Mouse (Mus musculus) forebrain, embryonic 14.5 days (tissue): ENCODE measurements around the gene Ndel1. TPM values are rescaled to one million over a fixed set of nuclear protein-coding genes. Genes with fewer than 3 reads are reported as not detected.

Experiments
- ATAC-seq: fragments of 200-750 bp; cut with Nextera tagmentation; 2 replicates; pipeline ENCODE4 v1.8.0; 2017; ENCODE audit warnings: mild to moderate bottlenecking, moderate library complexity
- DNase-seq: peaks from one replicate; pipeline ENCODE4 v3.0.0-alpha.2; 2015; ENCODE audit warnings: low spot score
- H3K27ac ChIP-seq: fragments of 300-500 bp; sonication (generic); 2 replicates; pipeline ENCODE4 v1.5.1; 2014; ENCODE audit warnings: low read depth, mild to moderate bottlenecking, control low read depth, low read length, moderate library complexity
- H3K27me3 ChIP-seq: fragments of 300-500 bp; sonication (generic); replicated peaks from 2 replicates; pipeline ENCODE4 v1.6.1; 2014; ENCODE audit warnings: low read length, control low read depth, mixed read lengths; ENCODE audit not compliant: control insufficient read depth, insufficient read depth
- H3K36me3 ChIP-seq: fragments of 300-500 bp; sonication (generic); 2 replicates; pipeline ENCODE4 v1.6.1; 2014; ENCODE audit warnings: low read length, control low read depth; ENCODE audit not compliant: control insufficient read depth, insufficient read depth
- H3K4me1 ChIP-seq: fragments of 300-500 bp; sonication (generic); 2 replicates; pipeline ENCODE4 v1.6.1; 2014; ENCODE audit warnings: antibody characterized with exemption, low read length, control low read depth; ENCODE audit not compliant: control insufficient read depth, insufficient read depth
- H3K4me2 ChIP-seq: fragments of 300-500 bp; sonication (generic); 2 replicates; pipeline ENCODE4 v1.6.1; 2014; ENCODE audit warnings: mild to moderate bottlenecking, control low read depth, low read length
- H3K4me3 ChIP-seq: fragments of 300-500 bp; sonication (generic); 2 replicates; pipeline ENCODE4 v1.5.1; 2014; ENCODE audit warnings: low read depth, low read length, control low read depth
- H3K9ac ChIP-seq: fragments of 300-500 bp; sonication (generic); 2 replicates; pipeline ENCODE4 v1.6.1; 2014; ENCODE audit warnings: mild to moderate bottlenecking, low read length, control low read depth, moderate library complexity
- H3K9me3 ChIP-seq: fragments of 300-500 bp; sonication (generic); replicated peaks from 2 replicates; pipeline ENCODE4 v1.6.1; 2016; ENCODE audit warnings: low read length, control low read depth, mixed read lengths; ENCODE audit not compliant: control insufficient read depth
- WGBS: fragments of 180-500 bp; shearing (Covaris S2); extraction: QIAGEN DNeasy Blood & Tissue Kit; methylation state at CpG from one replicate; pipeline ENCODE4 v1.1.7; 2014; 5-methylcytosine and 5-hydroxymethylcytosine counted together
- polyA plus RNA-seq: library from polyadenylated mRNA; unstranded; fragments of >200 nt; fragmentation: Nextera tagmentation; extraction: Ambion mirVana; gene quantifications from 2 replicates; pipeline ENCODE4 v1.2.1, GENCODE M21; 2014

Ndel1 gene
- 70.0 and 80.2 TPM in 2 replicates for polyA plus RNA-seq

GRCm38 (mm10) chr11:68871748-68872147 lies at the start of gene Ndel1:
Gene Ndel1 (minus strand): TSS chr11:68871858.
- H3K9ac ChIP-seq = no peak within 1 kb of the TSS
- no peak within 1 kb of the TSS for H3K4me2 ChIP-seq
- H3K4me3 ChIP-seq = no peak within 1 kb of the TSS
- H3K4me1 ChIP-seq = no peaks in the 10 kb centered on the region
- no peak within 1 kb of the TSS for H3K27ac ChIP-seq
- no peaks in the 10 kb centered on the region for H3K27me3 ChIP-seq
- no peak for ATAC-seq
- DNase-seq = no peak
- H3K9me3 ChIP-seq = no peaks in the 10 kb centered on the region
- no peaks in the 10 kb centered on the region for H3K36me3 ChIP-seq
- 68% methylated on average over 6 of the region's 6 CpGs for WGBS

GRCm38 (mm10) chr11:68914566-68914965 lies 42.9 kb upstream of the Ndel1 start:
- H3K27ac ChIP-seq = no peak overlapping the region
- ATAC-seq = no peak
- no peaks in the 10 kb centered on the region for H3K9me3 ChIP-seq
- no peak overlapping the region for H3K4me2 ChIP-seq
- DNase-seq = no peak
- 91% methylated on average over 4 of the region's 4 CpGs for WGBS
- no peaks in the 10 kb centered on the region for H3K4me1 ChIP-seq
- H3K36me3 ChIP-seq = no peaks in the 10 kb centered on the region
- no peaks in the 10 kb centered on the region for H3K27me3 ChIP-seq
- H3K4me3 ChIP-seq = no peak overlapping the region
- no peak overlapping the region for H3K9ac ChIP-seq

GRCm38 (mm10) chr11:68911531-68912177 lies 40.0 kb upstream of the Ndel1 start:
- no peak overlapping the region for H3K27ac ChIP-seq
- no peak overlapping the region for H3K4me2 ChIP-seq
- H3K9me3 ChIP-seq = no peaks in the 10 kb centered on the region
- no peak for ATAC-seq
- 67% methylated on average over 14 of the region's 14 CpGs for WGBS
- no peaks in the 10 kb centered on the region for H3K27me3 ChIP-seq
- no peak overlapping the region for H3K9ac ChIP-seq
- no peak overlapping the region for H3K4me3 ChIP-seq
- H3K36me3 ChIP-seq = peaks cover 12% of the 10 kb centered on the region
- DNase-seq = no peak
- H3K4me1 ChIP-seq = no peaks in the 10 kb centered on the region

- ATAC-seq = no peak
- H3K36me3 ChIP-seq = peaks cover 38% of the 10 kb centered on the region
- WGBS = 54% methylated on average over 7 of the region's 7 CpGs
- no peak overlapping the region for H3K9ac ChIP-seq
- H3K27me3 ChIP-seq = no peaks in the 10 kb centered on the region
- no peaks in the 10 kb centered on the region for H3K9me3 ChIP-seq
- DNase-seq = no peak
- H3K4me1 ChIP-seq = no peaks in the 10 kb centered on the region
- H3K4me3 ChIP-seq = no peak overlapping the region
- H3K4me2 ChIP-seq = no peak overlapping the region
- H3K27ac ChIP-seq = no peak overlapping the region
Measured at GRCm38 (mm10) chr11:68908846-68909503, 37.3 kb upstream of the Ndel1 start.

- Histone ChIP-seq H3K27me3 (no peaks in the 10 kb centered on the region), H3K36me3 (peaks cover 55% of the 10 kb centered on the region)
- no peak for ATAC-seq
Measured at GRCm38 (mm10) chr11:68907251-68907650, 35.6 kb upstream of the Ndel1 start.

GRCm38 (mm10) chr11:68906461-68906790 lies 34.8 kb upstream of the Ndel1 start:
- H3K4me1 ChIP-seq = peaks cover 5% of the 10 kb centered on the region; the same call in 1 of the 2 replicates
- H3K27ac ChIP-seq = no peak overlapping the region
- no peaks in the 10 kb centered on the region for H3K27me3 ChIP-seq
- peaks cover 56% of the 10 kb centered on the region for H3K36me3 ChIP-seq
- WGBS = 78% methylated on average over 4 of the region's 4 CpGs
- ATAC-seq (no peak), DNase-seq (no peak)
- no peaks in the 10 kb centered on the region for H3K9me3 ChIP-seq
- H3K9ac ChIP-seq = no peak overlapping the region
- no peak overlapping the region for H3K4me2 ChIP-seq
- no peak overlapping the region for H3K4me3 ChIP-seq

More at GRCm38 (mm10) chr11:68907251-68907650, 35.6 kb upstream of the Ndel1 start:
- no peak overlapping the region for H3K27ac ChIP-seq
- H3K4me1 ChIP-seq = peaks cover 5% of the 10 kb centered on the region; the same call in 1 of the 2 replicates
- no peaks in the 10 kb centered on the region for H3K9me3 ChIP-seq
- 75% methylated on average over 3 of the region's 3 CpGs for WGBS
- DNase-seq = no peak
- no peak overlapping the region for H3K4me3 ChIP-seq
- H3K4me2 ChIP-seq = no peak overlapping the region
- H3K9ac ChIP-seq = no peak overlapping the region

GRCm38 (mm10) chr11:68905665-68906460 lies 34.2 kb upstream of the Ndel1 start:
- no peak for DNase-seq
- peaks cover 56% of the 10 kb centered on the region for H3K36me3 ChIP-seq

GRCm38 (mm10) chr11:68905138-68905531 lies 33.5 kb upstream of the Ndel1 start:
- no peak overlapping the region for H3K4me3 ChIP-seq
- no peak overlapping the region for H3K4me2 ChIP-seq
- no peak overlapping the region for H3K27ac ChIP-seq
- no peaks in the 10 kb centered on the region for H3K27me3 ChIP-seq
- no peak overlapping the region for H3K9ac ChIP-seq
- peaks cover 5% of the 10 kb centered on the region; the same call in 1 of the 2 replicates for H3K4me1 ChIP-seq
- H3K36me3 ChIP-seq = peaks cover 56% of the 10 kb centered on the region
- WGBS = 94% methylated on average over 3 of the region's 3 CpGs
- no peaks in the 10 kb centered on the region for H3K9me3 ChIP-seq
- ATAC-seq (no peak), DNase-seq (no peak)

More at GRCm38 (mm10) chr11:68905665-68906460, 34.2 kb upstream of the Ndel1 start:
- 92% methylated on average over 9 of the region's 9 CpGs for WGBS
- H3K27ac ChIP-seq = no peak overlapping the region
- no peaks in the 10 kb centered on the region for H3K27me3 ChIP-seq
- peaks cover 5% of the 10 kb centered on the region; the same call in 1 of the 2 replicates for H3K4me1 ChIP-seq
- H3K4me2 ChIP-seq = no peak overlapping the region
- no peak for ATAC-seq
- no peak overlapping the region for H3K9ac ChIP-seq
- H3K9me3 ChIP-seq = no peaks in the 10 kb centered on the region
- H3K4me3 ChIP-seq = no peak overlapping the region
